Mouse (Mus musculus) kidney, postnatal 36 days (tissue): ENCODE measurements at regions not wholly inside any gene's neighbourhood (a gene's known extent, or its start where the extent isn't known, plus 50 kb on each side); places are given as distances from the start of the nearest gene placed in this dataset.

ENCODE experiments used
- DNase-seq, 2 experiments: peaks; one replicate each; pipeline ENCODE4 v3.0.0; 2021 to 2022; ENCODE audit warnings: mixed read lengths in 2 of 2

DNA sequence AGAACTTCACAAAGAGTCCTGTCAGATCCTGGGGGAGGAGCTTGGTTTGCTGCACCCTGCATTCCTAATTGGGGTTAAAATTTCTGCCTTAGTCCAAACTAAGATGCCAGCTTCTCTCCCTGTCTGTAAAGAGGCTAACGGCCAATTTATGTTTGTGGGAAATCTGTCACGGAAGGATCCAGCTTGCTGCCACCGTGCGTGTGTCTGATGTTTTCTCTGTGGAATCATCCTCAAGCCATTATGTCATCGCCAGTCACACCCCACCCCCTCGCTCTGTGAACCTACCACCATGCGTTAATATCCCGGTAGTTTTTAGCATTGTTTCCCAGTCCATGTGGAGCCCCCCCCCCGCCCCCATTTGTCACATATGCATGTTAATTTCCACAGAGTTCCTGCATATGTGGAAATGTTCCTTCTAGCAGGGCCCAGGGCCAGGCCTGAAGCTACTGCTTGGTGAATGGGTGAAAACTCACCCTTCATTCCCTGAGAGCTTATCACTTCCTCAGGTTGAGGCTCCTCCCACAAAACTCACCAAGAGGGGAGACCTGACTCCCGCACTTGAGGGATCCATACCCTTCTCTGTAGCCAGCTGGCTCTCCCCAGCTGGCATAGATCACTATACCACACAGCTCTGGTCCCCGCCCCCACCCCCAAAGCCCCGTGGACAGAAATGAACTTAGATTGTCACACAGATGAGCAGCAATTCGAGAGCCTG lies 233.4 kb downstream of the Bcl11b start:
- no peak for DNase-seq

DNA sequence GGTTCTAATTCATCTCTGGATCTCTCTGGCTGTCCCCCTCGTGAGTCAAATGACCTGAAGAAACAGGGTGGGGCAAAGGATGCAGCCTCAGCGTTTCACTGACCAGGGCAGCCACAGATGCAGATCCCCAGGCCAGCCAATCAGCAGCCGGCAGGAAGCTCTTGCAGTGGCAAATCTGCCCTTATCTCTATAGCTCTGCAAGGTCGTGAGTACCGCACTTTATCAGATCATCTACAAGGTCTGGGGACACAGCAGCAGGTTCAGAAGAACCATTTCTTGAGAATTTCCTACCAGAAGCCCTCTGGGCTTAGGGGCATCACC lies 232.9 kb downstream of the Bcl11b start:
- no peak for DNase-seq

DNA sequence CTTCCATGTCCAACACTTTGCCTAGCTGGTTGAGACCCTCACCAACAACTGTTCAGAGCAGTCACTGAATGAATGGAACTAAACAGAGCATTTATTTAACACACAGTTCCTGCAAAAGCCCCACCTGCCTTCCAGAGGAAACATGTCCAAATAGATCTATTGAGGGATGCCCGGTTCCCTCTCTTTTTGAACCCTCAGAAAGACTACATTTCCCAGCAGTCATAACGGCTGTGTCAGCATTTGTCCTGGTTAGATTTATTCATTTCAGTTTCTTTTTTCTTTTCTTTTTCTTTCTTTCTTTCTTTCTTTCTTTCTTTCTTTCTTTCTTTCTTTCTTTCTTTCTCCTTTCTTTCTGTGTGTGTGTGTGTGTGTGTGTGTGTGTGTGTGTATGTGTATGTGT lies 232.1 kb downstream of the Bcl11b start:
- DNase-seq, result no peak

DNA sequence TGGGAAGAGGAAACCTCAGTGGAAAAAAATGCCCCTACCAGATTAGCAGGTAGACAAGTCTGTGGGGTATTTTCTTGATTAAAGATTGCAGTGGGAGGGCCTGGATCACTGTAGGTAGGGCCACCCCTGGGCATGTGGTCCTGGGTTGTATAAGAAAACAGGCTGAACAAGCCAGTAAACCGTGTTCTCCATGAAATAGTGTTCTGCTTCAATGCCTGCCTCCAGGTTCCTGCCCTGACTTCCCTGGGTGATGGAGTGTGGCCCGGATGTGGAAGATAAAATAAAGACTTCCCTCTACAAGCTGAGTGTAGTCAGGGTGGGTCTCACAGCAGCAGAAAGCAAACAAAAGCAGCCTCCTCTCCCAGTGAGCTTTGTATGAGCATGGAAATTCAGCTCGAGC lies 231.6 kb downstream of the Bcl11b start:
- DNase-seq, result no peak

DNA sequence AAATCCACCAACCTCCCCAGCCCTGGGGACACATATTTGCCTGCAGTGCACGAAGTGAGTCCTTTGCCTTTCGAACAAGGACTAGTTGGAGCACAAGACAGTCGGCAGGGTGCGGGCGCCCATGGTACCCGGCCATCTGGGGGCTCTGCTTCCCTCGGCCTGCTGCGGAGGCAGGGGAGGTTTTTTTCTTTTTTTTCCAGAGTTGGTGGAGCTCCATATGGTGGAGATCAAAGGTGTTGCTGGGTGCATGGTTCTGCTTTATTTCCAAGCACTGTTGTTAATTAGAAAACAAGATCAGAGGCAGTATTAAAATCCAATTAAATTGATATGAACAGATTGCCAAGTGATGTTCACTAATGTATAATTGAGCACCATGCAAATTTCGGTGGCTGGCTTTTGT lies 225.4 kb downstream of the Bcl11b start:
- DNase-seq, result no peak

DNA sequence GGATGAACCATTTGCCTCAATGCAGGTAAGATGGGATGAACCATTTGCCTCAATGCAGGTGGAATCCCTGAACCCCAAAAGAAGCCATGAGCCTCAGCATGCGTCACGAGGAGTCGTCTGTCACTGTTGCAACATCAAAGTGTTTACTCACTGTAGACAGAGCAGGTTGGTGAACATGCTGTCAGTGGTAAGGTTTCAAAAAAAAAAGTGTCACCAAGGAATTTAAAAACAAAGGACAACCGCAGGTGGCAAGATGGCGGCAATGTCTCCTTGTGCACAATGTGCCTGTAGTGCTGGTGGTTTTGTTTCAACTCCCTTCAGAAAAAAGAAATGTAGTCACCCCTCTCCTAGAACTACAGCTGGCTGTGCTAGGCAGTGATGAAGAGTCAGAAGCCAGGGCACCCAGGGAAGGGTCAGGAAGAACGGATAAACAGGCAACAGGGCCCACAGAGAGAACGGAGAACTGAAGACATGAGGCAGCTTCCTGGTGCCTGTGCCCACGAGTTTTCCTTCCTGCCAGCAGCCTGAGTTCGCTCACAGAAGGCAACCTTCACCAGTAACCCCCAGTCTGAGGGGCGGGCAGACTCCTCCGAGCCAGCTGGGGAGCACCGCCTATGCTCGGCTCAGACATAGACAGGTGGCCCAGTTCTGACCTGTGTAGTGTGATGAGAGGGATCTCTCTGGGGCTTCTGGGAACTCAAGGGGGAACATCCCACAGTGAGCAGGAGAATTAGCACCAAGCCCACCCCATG lies 223.9 kb downstream of the Bcl11b start:
- DNase-seq, result no peak

DNA sequence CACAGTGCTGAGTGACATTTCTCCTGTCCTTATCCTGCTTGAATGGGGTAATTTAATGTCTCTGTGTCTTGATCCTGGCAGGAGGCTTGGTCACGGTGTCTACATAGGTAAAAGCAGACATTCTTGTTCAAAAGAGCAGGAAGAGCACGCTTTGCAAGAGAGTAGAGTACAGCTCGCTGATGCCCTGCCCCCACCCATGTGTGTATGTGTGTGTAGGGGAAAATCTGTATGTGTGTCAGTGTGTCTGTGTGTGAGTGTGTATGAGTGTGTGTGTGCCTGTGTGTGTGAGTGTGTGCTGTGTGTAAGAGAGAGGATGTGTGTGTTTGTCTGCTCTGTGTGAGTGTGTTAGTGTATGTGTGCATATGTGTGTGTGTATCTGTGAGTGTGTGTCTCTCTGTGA lies 221.3 kb downstream of the Bcl11b start:
- DNase-seq, result no peak

DNA sequence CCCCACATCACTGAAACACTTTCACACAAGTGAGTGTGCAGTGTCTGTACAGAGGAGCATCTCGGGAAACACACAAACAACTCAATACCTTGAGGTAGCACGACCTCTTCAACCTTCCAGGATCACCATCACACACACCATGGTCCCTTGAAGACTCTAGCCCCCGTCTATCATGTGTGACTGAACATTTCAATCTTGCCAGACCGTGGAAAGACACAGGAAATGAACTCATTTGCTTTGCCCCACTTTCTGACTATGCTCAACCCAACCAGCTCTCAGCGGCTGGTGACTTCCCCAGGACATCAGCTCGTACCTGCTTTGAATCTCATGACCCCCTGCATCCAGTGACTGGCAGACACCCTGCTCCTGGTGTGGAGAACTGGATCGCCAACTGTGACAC lies 219.6 kb downstream of the Bcl11b start:
- no peak for DNase-seq

DNA sequence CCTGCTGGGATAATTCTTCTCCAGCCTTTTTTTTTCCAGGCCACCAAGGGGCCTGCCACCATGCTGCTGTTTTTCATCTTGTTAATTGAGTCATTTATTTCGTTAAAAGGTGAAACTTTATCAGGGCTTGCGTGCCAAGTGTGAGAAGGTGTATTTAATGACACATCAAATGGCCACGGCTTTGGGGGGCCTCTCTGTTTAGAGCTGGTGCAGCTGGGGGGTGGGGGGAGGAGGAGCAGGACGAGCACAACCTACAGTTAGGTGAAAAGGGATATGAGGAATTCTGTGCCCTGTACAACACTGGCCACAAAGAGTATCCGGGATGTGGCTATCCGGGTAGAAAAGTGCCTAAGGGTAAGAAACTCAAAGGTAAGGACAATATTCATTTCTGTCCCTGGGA lies 213.6 kb downstream of the Bcl11b start:
- no peak for DNase-seq

DNA sequence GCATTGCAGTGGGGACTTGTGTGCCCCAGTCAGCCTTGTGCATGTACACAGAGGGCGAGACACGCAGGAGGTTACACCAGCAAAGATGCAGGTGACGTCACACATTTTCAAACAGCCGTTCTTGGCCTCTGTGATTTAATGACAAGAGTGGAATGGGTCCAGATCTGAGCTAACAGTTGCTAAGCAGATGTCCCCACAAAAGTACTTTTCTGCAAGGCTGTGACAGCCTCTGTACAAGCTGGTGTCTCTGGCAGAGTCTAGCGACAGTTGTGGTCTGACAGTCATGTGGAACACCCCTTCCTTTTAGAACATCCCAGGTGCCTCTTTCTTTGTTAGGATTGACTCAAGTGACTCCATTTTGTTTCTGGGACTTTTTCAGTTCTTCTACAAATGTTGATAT lies 203.1 kb downstream of the Bcl11b start:
- no peak for DNase-seq

DNA sequence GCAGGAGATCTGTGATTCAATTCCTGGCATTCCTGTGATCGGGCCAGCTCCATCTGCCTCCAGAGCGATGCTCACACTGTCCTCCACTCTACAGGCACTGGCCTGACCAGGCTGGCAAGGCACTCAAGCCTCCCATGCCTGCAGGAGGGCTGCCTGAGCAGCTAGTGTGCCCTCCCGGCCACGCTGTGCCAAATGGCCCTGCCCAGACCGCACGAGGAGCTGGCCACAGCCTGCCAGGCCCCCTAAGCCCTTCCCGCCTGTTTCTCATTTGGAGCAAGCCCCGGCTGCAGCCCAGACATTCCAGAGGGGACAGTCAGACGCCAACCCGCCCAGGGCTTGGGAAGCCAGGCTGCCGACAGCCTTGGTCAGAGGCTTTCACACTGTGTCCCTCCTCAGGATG lies 195.8 kb downstream of the Bcl11b start:
- DNase-seq, result no peak

DNA sequence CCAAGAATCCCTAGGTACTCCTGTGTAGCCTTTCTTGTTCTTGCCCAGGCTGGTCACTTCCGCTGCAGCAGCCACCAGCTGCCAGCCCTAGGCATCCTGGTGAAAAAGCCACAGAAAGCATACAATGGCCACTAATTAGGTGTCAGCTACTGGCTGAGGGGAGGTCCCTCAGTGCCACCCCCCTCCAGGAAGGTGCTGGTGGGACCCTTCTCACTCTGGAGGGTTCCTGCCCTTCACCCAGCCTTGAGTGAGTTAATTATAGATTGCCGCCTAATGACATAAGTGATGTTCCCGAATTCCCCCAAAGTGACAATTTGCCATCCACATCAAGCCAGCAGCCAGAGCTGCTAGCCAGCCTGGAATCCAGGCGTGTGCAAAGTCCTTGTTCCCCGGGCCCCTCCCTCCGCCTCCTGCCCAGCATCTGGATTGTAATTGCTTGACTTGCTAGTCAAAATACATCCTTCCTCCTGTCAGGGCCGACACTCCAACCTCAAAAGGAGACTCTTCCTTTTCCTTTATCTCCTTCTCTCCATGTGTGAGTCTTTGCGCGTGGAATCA lies 195.2 kb downstream of the Bcl11b start:
- DNase-seq, result peak in 1 of 2 experiments; percentile 3

DNA sequence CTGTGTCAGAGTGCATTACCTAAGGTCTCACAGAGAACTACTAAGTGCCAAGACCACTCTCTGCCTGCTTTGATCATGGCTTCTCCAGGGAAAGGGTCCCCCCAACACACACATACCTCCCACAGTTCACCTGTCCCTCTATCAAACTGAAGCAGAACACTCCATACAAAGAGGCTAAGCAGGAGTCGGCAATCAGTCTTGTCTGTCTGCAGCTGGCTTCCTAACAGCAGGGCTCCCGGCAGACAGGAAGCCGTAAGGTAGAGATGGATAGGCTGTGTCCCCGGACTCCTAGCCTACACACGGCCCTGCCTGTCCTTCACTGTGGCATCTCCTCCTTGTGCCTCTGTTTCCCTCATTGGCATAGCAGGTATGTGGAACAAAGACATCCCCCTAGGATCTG lies 192.2 kb downstream of the Bcl11b start:
- no peak for DNase-seq

DNA sequence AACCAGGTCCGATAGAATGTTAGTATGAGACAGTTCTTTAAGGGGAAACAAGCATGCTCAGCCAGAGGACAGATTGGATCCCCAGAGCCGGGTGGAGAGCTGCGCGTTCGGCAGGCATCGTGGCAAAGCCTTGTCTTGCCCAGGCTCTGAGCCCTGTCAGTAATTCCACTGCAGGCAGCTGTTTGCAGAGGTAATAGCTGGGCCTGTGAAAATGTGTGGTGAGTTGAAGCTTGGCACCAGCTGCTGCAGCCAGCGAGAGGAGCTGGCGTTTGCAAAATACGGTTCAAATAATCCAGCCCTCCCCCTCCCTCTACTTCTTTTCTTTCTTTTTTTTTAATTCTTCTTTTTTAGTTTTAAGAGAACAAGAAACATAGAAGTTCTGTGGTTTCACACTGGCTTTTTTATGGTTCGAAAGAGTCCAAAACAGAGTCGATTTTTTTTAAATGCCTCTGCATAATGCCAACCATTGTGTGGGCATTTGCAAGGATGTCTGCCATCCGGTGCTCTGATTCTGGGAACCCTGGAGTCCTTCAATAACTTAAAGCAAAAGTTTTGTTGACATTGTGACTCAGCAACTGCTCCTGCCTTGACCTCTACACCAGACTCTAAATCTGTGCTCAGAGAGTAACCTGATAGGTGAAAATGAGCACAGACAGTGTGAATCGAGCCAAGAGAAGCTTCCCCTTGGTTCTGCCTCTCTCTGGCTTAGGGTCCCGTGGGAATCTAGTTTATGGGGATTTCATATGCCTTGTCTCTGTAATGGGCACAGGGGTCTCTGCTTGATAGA lies 190.7 kb downstream of the Bcl11b start:
- DNase-seq, result no peak

DNA sequence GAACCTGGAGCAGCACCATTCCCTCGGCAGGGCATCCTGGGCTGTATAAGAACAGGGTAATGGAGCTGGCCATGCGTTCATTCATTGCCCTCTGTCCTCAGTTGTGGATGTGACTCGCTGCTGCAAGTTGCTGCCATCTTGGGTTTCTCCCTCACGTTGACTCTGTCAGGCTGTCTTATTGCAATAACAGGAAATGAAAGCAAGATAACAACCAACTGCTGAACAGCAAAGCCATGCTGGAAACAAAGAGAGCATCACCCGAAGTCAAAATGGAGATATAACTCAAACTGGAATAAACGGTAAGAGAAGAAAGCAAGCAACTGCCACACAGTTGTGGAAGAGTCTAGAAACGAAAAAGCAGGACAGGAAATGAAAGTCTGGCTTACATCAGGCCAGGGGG lies 188.5 kb downstream of the Bcl11b start:
- no peak for DNase-seq

DNA sequence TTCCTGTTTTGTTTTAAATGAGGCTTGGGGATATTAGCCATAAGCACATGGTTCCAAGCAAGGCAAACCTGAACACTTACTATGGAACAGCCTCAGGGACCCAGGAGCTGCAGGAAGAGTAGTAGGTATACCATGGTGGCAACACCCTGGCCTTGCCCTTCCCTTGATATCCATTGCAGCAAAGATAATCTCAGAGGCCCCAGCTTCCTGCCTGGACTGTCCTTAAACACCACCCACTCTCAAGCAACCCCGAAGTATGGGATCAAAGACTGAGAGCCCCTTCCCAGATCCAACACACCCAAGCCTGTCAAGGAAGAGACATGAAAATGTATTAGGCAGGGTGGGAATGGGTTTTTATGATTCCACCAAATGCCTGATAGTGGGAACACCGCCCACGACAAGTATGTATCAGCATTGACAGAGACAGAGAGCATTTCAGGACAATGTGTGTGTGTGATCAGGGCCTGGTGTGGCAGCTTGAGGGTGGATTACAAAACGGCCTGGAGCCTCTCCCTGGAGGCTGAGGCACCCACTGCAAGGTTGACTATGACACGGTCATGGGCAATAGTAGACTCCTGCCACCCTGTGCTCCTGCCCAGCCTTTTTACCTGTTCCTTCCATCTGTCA lies 179.5 kb downstream of the Bcl11b start:
- DNase-seq, result no peak

DNA sequence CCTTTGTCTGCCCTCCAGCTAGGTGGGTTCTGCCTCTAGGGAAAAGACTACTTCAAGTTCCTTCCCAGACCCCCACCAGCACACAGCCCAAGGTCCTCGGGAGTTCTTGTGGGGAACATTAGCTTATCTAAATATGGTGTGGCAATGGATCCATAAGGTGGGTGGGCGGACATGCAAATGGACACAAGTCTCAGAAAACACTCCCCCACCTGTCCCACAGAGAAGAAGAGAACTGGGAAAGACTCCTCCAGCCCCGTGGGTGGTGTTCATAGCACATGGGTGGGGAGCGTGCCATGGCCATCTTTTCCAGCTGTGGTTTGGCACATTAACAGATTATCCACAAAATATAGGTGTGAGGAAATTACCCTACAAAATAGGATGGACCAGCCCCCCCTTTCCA lies 177.5 kb downstream of the Bcl11b start:
- no peak for DNase-seq

DNA sequence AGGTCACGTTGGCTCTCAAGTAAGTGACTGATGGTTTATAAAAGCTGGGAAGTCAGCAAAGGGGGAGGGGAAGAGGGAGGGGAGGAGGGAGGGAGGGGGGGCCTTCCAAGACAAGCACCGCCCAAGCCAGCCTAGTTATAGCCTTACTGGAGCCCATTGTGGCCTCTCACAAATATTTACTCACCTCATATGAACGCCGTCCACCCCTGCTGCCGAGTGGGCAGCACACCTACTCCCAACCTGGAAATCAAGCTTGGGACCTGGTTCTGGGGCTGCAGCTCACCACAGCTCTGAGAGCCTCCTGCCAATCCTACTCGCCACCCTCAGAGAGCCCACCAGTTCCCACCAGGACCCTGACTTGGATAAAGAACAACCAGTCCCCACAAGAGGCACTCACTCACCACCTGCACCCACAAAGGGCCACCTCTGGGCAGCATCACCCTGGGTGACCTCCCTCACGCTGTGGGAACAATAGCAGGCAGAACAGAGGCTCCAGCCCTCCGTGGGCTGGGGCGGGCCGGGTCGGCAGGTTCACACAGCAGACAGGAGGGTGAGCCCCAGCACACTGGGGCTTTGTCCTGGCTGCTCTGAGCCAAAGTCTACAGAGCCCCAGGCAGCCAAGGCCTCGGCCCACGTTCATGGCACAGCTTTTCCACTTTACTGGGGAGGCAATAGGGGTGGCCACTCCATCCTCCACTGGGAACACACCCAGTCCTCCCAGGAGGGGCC lies 171.8 kb downstream of the Bcl11b start:
- no peak for DNase-seq

DNA sequence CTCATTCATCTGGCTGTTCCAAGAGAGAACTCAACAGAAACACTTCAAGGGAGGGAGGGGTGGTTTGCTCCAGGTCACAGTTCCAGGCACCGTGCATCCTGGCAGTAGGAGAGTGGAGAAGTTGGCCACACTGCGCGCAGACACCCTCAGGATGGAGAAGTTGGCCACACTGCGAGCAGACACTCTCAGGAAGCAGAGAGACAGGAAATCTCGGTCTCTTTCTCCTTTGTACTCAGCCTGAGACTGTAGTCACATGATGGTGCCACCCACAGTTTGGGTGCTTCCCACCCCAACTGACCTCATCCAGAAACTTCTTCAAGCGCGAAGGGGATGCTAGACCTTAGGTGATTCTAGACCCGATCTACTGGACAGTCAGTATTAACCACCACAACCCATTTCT lies 170.4 kb downstream of the Bcl11b start:
- DNase-seq, result no peak

DNA sequence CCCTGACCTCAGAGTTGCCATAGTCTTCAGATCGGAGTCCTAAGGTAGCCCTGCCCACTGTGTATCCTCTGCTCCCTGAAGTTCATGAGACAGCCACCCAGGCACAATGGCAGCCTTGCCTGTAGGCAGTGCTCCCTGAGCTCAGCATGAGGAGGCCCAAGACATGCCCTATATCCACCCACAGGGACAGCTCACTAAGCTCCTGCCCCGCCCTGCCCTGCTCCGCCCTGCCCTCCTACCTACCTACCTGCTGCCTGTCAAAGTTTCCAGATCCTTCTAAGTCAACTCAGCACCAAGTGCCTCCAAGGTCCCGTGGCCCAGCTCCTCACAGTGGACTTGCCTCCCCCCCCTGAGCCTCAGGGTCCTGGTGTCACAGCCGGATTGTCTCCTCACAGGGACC lies 168.9 kb downstream of the Bcl11b start:
- DNase-seq, result no peak

DNA sequence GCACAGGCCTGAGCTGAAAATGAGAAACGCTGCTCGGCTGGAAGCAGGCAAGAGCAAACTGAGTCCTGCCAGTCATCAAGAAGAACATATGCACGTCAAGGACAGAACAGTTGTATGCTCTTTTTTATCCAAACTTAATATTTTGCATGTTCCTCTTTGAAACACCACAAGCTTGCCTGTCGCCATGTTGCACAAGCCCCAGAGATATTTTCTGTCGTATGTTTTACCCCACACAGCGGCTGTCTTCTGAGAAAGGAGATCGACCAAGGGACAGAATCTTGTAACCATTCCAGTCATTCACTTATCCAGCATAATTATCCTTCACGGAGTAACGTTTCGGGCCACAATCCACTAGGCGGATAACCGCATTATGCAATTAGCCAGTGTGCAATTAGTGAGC lies 165.7 kb downstream of the Bcl11b start:
- DNase-seq, result no peak

DNA sequence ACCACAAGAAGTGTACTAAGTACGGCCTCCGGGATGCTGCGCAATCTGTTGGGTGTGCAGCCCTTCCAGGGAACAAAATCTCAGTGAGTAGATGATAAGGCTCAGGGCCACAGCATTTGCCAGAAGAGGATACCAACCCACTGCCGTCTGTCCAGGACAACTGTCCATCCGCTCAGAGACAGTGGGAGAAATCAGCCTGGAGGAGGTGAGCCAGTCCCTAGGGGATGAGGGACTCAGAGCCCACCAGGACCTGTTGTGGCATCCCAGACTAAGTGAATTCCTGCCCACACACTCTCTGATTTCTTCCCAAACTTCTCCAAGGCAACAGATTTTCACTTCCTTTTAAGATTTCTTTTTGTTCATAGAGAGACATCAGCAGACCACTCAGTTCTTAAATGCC lies 158.8 kb downstream of the Bcl11b start:
- no peak for DNase-seq

DNA sequence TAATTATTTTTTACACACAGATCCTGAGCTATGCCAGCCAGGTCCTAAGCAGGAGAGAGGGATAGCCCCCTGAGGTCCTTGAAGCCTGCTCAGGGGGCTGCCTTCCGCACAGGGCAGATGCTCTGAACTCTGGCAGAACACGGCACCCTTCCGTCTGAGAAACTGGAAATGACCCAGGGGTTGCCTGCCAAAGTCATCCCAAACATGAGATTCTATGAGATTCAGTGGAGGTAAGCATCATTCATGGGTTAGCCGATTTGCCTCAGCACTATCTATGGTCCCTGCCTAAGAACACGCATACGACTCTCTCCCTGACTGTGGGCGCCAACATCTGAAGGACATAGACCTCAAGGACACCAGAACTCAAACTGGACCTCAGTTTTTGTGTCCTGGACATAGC lies 152.8 kb downstream of the Bcl11b start:
- no peak for DNase-seq
